Mouse (Mus musculus) layer of hippocampus, postnatal 14 days (tissue): ENCODE measurements around the gene Dnah1. TPM values are rescaled to one million over a fixed set of nuclear protein-coding genes. Genes with fewer than 3 reads are reported as not detected.
A peak's percentile ranks its signal among the peaks of the same experiment; 100 is the strongest.

Source experiments
- DNase-seq, 2 experiments: peaks; one replicate each; pipeline ENCODE4 v3.0.0; 2021 to 2022; ENCODE audit warnings: low spot score in 2 of 2, mixed read lengths in 1 of 2
- long read RNA-seq, 2 experiments: library from polyadenylated mRNA; stranded (forward); transcript quantifications; one replicate each; pipeline ENCODE4 v2.0.0; 2021
- total RNA-seq, 2 experiments: library from RNA; stranded (reverse); gene quantifications; 2 replicates each; pipeline ENCODE4 v1.2.3; 2021

The Dnah1 gene
- total RNA-seq = 1 to 10 TPM; 2.4 TPM
- long read RNA-seq, experiment 1, partial matches to known transcripts = 1 of 2 reads
- long read RNA-seq, experiment 1, other reads (novel, unspliced or antisense) = 1 of 2 reads
- long read RNA-seq, experiment 2, partial matches to known transcripts = 1 of 3 reads
- long read RNA-seq, experiment 2, other reads (novel, unspliced or antisense) = 2 of 3 reads

DNA sequence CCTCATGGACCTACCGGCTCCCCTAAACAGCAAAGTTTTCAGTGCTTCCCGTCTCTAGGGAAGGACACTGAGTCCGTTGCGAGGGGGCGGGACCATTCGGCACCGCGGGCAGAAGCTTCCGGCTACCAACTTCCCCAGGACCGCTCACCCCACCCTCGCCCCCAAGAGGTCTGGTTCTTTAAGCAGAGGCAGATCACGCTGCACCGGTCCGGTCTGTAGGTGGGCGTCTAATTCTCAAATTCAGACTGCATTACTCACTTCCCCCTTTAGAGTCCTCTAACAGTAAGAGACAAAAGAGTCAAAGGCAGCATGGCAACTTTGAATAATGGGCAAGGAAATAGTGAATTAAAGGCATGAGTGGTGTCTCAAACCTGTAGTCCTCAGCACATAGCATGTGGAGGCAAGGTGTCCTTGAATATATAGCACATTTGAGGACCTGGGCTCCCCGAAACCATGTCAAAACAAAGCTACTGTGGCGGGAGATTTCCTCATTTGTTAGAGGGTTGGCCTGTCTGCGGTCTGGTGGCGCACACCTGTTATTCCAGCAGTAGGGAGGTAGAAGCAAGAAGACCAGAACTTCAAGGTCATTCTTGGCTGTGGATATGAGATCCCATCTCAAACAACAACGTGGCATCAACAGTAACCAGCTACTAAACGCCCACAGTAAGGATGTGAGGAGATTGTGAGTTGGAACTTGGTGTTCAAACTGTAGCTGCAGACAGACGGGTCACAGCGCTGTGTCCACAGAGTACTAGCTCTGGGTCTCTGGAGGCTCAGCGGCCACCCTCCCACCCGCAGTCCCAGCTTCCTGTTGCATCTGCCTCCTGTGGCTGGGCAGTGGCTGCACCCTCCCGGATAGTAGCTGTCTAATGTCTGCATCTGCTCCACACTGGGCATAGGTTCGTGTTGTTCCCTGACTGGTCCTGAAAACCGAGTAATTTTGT is at the start of gene Dnah1:
Gene Dnah1, minus strand, starts transcription at position 48 of the 944 bp plus-strand sequence.
- DNase-seq = peak; percentile 6 to 15

DNA sequence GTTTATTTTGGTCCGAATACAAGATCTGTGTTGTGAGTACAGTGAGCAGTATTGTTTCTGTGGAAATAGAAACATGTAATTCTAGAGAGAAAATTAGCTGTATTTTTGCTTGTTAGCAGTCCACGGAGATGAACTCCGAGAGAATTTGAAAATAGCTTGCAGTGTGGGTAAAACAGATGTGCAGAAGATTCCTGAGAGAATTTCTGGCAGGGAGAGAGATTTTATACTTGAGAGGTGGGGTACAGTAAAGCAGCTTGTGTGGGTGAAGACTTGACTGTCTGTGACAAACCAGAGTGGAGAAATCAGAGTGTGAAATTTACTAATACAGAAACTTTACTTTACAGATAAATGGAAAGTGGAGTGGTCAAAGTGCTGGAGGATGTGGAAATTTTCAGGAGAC is 45.7 kb upstream of the Dnah1 start:
- no peak for DNase-seq

DNA sequence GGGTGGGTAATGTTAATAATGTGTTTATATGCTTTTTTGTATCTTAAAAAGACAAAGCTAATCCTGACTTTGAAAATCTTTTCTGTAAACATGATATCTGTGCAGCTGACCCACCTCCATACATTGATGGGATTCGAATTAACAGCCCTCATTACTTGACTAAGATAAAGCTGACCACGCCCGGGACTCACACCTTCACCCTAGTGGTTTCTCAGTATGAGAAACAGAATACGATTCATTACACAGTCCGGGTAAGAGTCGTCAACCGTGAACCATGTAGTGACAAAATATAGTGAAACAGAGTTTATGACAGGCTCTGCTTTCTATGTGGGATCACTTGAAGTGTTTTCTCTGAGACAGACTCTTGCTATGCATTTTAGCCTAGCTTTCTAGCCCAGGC is 44.3 kb upstream of the Dnah1 start:
- no peak for DNase-seq

DNA sequence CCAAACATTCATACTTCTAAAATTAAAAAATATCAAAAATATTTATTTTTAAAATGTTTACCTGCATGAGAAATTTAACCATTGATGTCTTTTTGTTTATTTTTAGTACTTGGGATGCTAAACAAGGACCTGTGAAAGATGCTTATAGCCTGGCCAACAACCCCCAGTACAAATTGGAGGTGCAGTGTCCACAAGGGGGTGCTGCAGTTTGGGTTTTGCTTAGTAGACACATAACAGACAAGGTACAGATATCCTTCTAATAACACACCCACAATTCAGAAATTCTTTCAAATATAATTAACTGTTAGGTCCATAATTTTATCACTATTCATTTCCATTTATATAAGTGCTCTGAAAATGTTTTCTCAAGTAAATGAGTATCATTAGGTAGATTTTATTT is 41.7 kb upstream of the Dnah1 start:
- peak; percentile 62 to 79 for DNase-seq

DNA sequence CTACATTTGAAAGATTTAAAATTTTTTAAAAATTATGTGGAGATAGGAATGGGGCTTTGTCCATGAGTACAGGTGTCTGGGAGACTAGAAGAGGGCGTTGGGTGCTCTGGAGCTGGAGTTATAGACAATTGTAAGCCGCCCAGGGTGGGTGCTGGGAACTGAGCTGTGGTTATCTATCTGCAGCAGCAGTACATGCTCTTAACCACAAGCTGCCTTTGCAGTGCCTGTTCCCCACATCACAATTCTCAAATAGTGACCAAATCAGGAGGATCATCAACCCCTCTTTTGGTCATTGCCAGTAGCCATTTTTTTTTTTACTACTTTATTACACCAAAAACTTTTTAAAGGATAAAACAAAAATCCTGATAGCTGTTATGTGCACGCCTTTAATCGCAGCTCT is 40.9 kb upstream of the Dnah1 start:
- DNase-seq = no peak

DNA sequence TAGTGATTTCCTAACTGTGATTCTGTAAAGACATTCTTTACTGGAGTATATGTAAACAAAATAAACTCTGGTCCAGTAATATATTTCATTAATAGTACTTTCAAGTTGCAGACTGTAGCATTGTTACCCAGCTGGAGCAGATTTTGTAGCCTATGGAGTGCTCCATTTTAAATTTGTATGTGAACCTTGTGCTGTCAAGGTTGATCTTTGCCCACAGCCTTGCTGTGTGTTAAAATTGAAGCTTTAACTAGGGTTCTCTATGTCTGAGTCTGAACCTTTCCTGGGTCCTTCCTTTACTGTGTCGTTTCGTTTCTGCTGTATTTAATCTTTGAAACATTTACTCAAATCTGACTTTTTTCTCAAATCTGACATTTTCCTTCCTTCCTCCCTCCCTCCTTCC is 38.5 kb upstream of the Dnah1 start:
- no peak for DNase-seq

DNA sequence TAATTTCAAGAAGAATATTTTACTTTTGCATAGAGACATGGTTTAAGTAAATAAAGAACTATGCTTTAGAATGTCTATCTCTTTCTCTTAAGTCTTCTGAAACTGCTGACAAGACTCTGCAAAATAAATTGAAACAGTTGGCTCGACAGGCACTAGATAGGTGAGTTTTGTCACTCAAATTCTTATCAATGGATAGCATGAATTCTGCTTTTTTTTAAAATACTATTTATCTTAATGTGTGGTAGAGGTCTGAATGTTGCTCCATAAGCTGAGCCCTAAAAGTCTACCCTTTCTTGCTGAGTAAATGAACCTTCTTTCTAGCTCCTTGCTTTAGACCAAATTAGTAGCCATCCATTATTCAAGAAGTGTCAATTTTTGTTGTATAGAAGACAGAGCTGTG is 21.7 kb upstream of the Dnah1 start:
- no peak for DNase-seq

DNA sequence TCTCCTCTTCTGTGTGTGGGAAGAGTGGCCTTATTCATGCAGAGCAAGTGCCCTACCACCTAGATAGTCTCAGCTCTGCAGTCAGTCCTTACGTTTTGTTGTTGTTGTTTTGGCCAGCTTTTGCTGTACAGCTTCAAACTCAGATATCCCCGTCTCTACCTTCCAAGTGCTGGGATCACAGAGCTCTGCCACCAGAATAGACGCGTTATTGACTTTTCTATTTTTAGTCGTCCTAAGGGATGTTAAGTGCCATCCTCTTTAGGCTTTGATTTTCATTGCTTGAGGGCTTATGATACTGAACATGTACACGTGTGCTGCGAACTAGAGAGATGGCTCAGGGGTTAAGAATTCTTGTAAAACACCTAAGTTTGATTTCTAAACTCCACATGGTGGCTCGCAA is 19.5 kb upstream of the Dnah1 start:
- DNase-seq = no peak

DNA sequence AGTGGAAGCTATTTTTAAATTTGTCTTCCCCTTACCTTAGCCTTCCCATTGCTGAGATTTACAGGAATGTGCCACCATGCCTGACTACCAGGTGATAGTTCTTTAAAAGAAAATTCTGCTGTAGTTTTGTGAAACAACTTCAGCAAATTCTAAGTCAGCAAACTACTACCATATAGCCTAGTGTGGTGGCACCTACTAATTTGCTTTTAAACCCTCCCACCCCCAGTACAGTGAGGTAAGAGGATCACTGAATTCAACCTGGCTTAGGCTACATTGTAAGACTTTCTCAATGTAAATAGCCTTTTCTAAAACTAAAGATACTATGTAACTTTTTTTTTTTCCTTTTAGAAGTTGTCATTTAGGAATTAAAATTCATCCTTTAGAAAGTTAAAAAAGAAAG is 14.3 kb upstream of the Dnah1 start:
- DNase-seq = no peak

DNA sequence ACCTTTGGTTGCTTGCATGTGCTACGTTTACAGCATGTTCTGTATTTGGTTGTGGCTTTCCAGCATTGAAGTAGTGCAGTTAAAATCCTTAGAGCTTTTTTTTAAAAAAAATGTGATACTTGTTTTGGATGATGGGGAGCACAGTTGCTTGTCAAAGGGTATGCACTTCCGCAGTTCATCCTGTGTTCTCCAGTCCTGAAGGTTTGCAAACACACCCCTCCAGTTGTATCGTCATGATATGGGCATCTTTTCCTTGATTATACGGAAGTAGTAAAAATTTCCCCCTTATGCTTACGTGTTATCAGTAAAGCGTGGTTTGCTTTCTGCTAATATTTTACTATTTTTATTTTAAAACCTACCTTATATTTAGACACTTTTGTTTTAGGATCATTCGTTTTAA is 13.7 kb upstream of the Dnah1 start:
- DNase-seq = no peak

DNA sequence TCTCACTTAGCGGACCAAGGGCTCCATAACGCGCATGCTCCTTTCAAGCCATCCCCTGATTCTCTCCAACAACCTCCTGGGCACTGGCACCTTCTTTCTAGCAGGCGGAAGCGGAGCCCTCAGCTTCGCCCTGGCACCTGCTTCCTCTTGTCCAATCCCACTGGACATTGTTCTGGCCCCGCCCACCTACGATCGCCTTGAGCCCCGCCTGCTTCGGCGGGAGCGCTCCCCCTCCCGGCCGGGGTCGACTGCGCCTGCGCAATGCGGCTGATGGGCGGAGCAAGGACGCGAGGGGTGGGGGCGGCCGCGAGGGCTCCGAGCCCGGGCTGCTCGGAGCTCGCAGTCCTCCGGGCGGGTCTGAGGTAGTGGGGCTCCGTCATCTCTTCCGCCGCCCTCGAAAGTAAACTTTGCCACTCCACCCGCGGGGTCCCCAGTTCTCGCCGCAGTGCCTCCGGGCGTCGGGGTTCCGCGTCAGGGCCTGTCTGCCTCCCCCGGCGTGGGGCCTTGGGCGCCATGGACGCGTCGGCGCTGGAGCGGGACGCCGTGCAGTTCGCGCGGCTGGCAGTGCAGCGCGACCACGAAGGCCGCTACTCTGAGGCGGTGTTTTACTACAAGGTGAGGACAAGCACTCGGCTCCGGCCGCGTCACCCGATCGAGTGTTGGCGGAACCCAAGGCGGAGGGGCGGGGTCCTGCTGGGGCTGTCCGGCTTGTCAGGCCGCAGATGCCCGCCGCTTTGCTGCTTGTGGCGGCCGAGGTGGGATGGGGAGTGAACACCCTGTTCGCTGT is 12.9 kb upstream of the Dnah1 start, which contains the start of gene Capn7:
Gene Capn7, plus strand, starts transcription at position 270 of the 787 bp plus-strand sequence.
- DNase-seq = peak; percentile 97 to 98

DNA sequence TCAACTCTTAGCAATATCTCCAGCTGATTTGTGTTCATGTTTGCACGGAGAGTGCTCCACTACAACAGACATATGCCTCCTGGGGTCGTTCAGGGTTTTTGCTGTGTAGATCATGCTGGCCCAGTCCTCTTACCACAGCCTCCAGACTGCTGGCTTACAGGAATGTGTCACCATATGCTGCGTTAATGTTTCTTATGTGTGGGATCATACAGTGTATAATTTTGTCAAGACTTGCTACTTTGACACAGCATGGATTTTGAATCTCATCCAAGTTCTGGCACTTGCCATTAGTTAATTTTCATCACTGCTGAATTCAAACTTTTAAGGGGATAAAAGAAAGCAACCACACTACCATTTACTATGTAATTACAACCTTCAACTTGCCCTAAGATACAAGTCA is 12.1 kb upstream of the Dnah1 start:
- peak; percentile 13 to 28 for DNase-seq

DNA sequence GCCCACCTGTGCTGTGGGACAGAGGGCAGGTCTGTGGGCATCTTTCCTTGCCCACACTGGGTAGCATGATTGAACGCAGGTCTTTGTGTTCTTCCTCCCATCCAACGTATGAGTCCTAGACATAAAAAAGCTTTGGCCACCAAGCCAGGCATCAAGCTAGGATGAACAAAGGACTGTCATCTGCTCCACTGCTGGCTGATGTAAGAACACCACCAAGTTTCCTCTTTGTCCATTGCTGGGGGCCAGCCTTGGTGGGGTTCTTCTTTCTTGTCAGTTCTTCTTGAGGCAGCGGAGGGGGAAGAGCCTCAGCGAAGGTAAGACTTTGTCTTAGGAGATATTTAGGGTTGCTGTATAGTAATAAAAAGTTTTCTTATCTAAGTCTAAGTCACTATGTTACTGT is 7.3 kb upstream of the Dnah1 start:
- DNase-seq = no peak

DNA sequence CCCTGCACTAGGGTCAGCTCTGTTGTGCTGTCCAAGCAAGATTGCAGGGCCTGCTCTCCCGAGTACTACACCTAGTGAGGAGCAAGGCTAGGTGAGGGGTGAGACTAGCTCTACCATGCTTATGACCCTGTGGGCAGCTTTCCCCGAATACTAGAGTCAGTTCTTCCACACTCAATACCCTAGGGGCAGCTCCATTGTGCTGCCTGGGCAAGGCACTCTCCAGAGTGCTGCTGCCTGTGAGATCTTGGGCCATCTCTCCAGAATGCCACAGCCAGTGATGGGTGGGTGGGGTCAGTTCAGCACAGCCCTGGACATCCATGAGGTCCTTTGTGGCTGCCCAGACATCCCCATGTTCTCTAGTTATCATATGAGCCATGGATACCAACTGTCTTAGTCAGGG is 6.0 kb upstream of the Dnah1 start:
- no peak for DNase-seq

DNA sequence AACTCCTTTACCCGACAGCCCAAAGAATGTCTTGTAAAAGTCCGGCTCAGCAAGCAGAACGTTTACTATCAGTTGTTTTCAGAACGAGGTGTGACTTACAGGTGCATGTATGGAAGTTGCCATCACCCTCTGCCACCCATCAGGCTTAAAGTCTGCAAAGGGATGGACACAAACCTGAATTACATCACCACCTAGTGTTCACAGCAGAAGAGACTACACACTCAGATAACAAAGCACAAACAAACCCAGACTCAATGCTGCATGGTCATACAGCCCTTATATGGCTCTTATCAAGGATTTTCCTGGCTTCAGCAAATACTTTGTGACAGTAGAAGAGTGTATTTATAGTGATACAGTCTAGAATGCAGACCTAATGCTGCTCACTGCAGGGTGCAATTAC is 4.0 kb upstream of the Dnah1 start:
- peak in 1 of 2 experiments; percentile 10 for DNase-seq

DNA sequence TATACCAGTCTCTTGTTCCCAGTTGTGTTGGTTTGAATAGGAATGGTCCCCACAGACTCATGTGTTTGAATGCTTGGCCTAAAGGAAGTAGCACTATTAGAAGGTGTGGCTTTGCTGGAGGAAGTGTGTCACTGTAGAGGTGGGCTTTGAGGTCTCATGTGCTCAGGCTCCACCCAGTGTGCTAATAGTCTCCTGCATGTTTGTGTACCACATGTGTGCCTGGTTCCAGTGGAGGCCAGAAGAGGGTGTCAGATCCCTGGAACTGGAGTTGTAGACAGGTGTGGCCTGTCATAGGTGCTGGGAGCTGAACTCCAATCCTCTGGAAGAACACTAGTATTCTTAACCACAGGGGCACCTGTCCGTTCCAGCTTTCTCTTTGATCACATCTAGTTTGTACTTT is 3.5 kb upstream of the Dnah1 start:
- DNase-seq = no peak

DNA sequence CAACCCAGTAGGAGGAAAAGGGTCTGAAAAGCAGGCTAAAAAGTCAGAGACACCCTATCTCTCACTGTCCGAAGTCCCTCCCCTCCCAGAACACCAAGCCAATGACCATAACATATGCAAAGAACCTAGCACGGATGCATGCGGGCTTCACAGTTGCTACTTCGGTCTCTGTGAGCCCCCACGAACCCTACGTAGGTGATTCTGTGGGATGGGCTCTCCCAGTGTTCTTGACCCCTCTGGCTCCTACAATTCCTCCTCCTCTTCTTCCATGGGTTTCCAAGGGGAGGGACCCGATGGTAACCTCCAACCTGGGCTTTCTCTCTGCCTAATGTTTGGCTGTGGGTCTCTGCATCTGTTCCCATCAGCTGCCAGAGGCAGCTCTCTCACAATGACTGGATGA is 3.1 kb upstream of the Dnah1 start:
- no peak for DNase-seq

DNA sequence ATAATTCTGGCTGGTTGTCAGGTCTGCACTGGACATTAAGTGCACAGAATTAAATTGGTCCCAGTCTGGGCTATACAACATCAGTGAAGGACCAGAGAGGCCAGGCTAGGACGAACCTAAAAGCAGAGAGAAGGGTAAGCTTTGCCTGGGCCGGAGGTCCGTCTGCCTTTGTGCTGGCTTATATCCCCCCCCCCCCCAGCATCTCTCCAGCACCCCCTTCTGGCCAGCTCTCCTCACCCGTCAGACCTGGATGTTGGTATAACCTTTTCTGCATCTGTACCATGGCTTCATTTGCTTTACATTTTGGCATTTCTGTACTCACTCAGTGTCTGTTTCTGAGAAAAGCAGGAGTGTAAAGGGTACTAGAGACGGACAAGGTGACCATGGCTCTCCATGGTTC is 1.9 kb upstream of the Dnah1 start:
- no peak for DNase-seq

DNA sequence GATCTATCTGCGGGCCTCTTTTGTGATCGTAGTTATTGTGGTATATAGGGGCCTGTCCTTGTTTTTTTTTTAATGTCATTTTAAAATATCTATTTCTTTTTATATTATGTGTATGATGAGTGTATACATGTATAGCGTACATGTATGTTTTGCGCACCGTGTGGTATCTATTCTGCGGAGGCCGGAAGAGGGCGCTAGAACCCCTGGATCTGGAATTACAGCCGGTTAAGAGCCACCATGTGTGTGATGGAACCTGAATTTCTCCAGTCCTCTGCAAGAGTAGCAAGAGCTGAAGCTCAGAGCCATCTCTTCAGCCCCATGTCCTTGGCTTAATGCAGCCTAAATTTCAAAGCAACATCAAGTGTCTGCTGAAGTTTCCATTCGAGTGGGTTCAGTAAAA is 1.2 kb upstream of the Dnah1 start:
- DNase-seq = no peak

DNA sequence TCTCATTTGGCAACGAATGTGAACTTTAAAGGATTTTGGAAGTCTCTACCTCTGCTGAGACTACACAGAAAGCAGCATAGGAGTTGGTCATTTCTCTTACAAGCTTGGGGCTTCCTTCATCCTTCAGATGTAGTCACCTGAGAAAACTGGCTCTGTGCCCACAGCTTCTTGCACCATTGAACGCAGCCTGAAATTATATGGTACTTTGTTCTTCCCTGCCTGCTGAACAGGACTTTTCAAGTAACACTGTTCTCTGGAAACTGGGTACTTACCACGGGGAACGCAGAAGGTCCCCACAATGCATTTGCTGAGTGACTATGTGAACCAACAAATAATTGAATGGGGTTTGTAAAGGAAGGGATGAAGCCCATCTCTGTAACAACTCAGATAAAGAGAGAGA is 507 bp downstream of the Dnah1 start:
- no peak for DNase-seq

DNA sequence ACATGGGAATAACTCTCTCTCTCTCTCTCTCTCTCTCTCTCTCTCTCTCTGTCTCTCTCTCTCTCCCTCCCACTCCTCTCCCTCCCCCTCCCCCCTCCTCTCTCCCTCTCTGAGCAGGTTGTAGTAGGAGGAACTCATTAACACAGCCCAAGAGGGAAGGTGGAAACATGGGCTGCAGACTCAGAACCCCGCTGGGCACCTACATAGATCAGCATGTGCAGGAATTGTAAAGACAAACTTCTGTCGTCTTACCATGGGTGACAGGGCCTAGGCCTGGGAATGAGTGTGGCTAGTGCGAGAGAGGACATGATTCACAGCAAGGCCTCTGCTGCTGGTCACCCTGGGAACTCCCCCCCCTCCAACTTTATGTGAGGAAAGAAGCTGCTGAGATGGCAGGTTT is 1.5 kb downstream of the Dnah1 start:
- no peak for DNase-seq

DNA sequence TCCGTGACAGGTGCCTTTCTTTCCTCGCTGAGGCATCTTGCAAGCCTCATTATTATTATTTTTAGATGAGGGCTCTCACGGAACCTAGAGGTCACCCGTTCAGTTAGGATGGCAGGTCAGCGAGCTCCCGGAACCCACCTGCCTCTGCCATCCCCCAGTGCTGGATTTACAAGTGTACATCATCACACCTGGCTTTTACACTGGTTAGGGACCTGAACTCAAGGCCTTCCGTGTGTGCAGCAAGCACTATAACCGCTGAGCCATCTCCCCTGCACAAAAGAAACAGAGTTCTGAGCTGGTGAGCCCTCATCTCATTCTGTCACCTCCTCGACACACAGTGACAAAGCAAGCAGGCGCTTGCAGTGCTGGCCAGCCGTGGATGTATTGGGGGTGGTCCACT is 2.5 kb downstream of the Dnah1 start:
- no peak for DNase-seq
